Mouse (Mus musculus) thymus, postnatal 10 days (tissue): Measurements from ENCODE around the gene Slamf9.

ENCODE experiments used
- DNase-seq, 2 experiments: peaks; one replicate each; pipeline ENCODE4 v3.0.0; 2021; ENCODE audit warnings: low spot score in 2 of 2

Slamf9 gene

GRCm38 (mm10) chr1:172475054-172475741 is at the start of gene Slamf9:
Slamf9 (plus strand) TSS chr1:172475358.
- no peak for DNase-seq

- DNase-seq = no peak
Observed at GRCm38 (mm10) chr1:172426419-172426818, 48.7 kb upstream of the Slamf9 start.

- DNase-seq = no peak
Observed at GRCm38 (mm10) chr1:172427841-172428240, 47.3 kb upstream of the Slamf9 start.

- no peak for DNase-seq
Observed at GRCm38 (mm10) chr1:172428614-172429013, 46.5 kb upstream of the Slamf9 start.

- DNase-seq = no peak
Observed at GRCm38 (mm10) chr1:172430731-172431220, 44.4 kb upstream of the Slamf9 start.

GRCm38 (mm10) chr1:172431836-172432586 is 43.1 kb upstream of the Slamf9 start:
- no peak for DNase-seq

GRCm38 (mm10) chr1:172432587-172432955 is 42.6 kb upstream of the Slamf9 start:
- no peak for DNase-seq

GRCm38 (mm10) chr1:172433012-172433850 is 41.9 kb upstream of the Slamf9 start:
- no peak for DNase-seq

- no peak for DNase-seq
Observed at GRCm38 (mm10) chr1:172433851-172434165, 41.4 kb upstream of the Slamf9 start.

- no peak for DNase-seq
Observed at GRCm38 (mm10) chr1:172436785-172437184, 38.4 kb upstream of the Slamf9 start.

- no peak for DNase-seq
Observed at GRCm38 (mm10) chr1:172438621-172439020, 36.5 kb upstream of the Slamf9 start.

- DNase-seq = no peak
Observed at GRCm38 (mm10) chr1:172440521-172440920, 34.6 kb upstream of the Slamf9 start.

GRCm38 (mm10) chr1:172441935-172442445 is 33.2 kb upstream of the Slamf9 start:
- DNase-seq = no peak

- no peak for DNase-seq
Observed at GRCm38 (mm10) chr1:172450226-172450625, 24.9 kb upstream of the Slamf9 start.

GRCm38 (mm10) chr1:172450848-172451470 is 24.2 kb upstream of the Slamf9 start:
- no peak for DNase-seq

- no peak for DNase-seq
Observed at GRCm38 (mm10) chr1:172452911-172453310, 22.2 kb upstream of the Slamf9 start.

- DNase-seq = no peak
Observed at GRCm38 (mm10) chr1:172453810-172454209, 21.3 kb upstream of the Slamf9 start.

- peak; percentile 8 to 16 for DNase-seq
Observed at GRCm38 (mm10) chr1:172455416-172455815, 19.7 kb upstream of the Slamf9 start.

- DNase-seq = no peak
Observed at GRCm38 (mm10) chr1:172456001-172456677, 19.0 kb upstream of the Slamf9 start.

- no peak for DNase-seq
Observed at GRCm38 (mm10) chr1:172457196-172457595, 18.0 kb upstream of the Slamf9 start.

GRCm38 (mm10) chr1:172458041-172458440 is 17.1 kb upstream of the Slamf9 start:
- no peak for DNase-seq
